Mouse (Mus musculus): ENCODE results near the gene Ppie. TPM values are rescaled to one million over a fixed set of nuclear protein-coding genes. Genes with fewer than 3 reads are reported as not detected.
"Not testable (repeated sequence)": the region's sequence is repeated elsewhere in the genome, so short reads cannot be mapped to it uniquely, and the experiment has no call there.

Gene Ppie
- polyA plus RNA-seq, 1 experiment from 2014 or later = 51.3 TPM

- Histone ChIP-seq H3K27ac (replicated peaks) (no peak overlapping the region), H3K9ac (no peak overlapping the region), H3K4me1 (no peaks in the 10 kb centered on the region), H3K4me2 (no peak overlapping the region), H3K27me3 (replicated peaks) (peaks cover 28% of the 10 kb centered on the region), H3K4me3 (no peak overlapping the region), H3K9me3 (no peaks in the 10 kb centered on the region), H3K36me3 (no peaks in the 10 kb centered on the region)
- ATAC-seq (ENCODE audit: extremely low read depth, insufficient number of reproducible peaks, low FRiP score, low TSS enrichment) = no peak
- 41% methylated on average over 2 of the region's 2 CpGs for WGBS
Observed at GRCm38 (mm10) chr4:123155427-123155826, 15.7 kb upstream of the Ppie start.

DNA sequence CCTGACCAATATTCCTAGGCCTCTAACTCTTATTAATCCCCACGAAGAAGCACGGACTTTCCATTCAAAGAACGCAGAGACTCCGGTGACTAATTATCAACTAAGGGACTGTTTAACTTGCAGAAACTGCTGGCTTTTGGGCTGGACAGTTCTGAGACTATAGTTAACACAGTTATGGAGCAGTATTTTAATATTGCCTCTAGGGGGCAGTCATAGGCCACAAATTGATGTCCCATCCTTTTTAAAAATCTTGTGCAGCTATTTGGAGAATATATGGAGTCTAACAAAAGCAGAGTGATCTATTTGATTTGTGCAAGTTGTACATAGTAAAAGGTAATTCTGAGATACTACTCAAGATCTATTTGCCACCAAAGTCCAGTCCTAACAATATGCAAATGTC is 15.3 kb upstream of the Ppie start:
- Histone ChIP-seq H3K4me2 (no peak overlapping the region), H3K4me1 (no peaks in the 10 kb centered on the region), H3K27me3 (replicated peaks) (peaks cover 24% of the 10 kb centered on the region), H3K27ac (replicated peaks) (no peak overlapping the region), H3K4me3 (no peak overlapping the region), H3K9me3 (no peaks in the 10 kb centered on the region), H3K9ac (no peak overlapping the region), H3K36me3 (no peaks in the 10 kb centered on the region)
- WGBS = 16% methylated on average over 4 of the region's 4 CpGs
- ATAC-seq (ENCODE audit: extremely low read depth, insufficient number of reproducible peaks, low FRiP score, low TSS enrichment) = no peak

DNA sequence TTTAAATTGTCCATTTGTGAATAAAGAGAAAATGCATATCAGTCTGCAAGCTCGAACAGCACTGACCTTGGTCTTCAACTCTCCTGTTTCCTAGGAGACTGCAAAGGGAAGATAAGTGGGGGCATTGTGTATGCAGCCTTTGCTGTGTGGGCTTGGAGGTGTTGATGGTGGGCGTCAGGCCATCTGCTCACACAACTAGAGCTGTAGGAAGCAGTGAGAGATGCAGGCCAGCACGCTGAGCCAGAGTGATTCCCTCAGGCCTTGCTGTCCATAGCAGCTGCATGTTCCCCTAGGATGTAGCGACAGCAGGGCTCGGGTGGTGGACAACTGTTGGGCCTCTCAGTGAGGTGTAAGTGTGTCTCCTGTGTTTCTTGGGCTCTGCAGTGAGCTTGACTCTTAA is 13.2 kb upstream of the Ppie start:
- no peaks in the 10 kb centered on the region for H3K9me3 ChIP-seq
- no peaks in the 10 kb centered on the region for H3K4me1 ChIP-seq
- H3K4me3 ChIP-seq = no peak overlapping the region
- H3K27ac ChIP-seq (replicated peaks) = no peak overlapping the region
- H3K27me3 ChIP-seq (replicated peaks) = peaks cover 22% of the 10 kb centered on the region
- H3K9ac ChIP-seq = no peak overlapping the region
- WGBS = 28% methylated on average over 5 of the region's 5 CpGs
- no peaks in the 10 kb centered on the region for H3K36me3 ChIP-seq
- no peak for ATAC-seq (ENCODE audit: extremely low read depth, insufficient number of reproducible peaks, low FRiP score, low TSS enrichment)
- H3K4me2 ChIP-seq = no peak overlapping the region

DNA sequence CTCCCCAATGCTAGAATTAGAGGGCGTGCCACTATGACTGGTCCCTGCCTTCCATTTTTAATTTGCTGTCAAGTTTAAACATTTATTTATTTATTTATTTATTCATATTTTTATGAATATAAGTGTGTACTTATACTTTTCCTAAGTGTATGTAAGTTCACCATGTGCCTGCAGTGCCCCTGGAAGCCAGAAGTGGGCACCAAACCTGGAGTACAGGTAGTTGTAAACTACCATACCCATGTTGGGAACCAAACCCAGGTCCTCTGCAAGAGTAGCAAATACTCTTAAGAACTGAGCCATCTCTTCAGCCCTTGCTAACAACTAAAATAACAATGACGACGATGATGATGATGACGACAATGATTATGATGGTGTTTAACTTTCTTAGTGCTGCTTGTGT is 12.3 kb upstream of the Ppie start:
- Histone ChIP-seq H3K9me3 (no peaks in the 10 kb centered on the region), H3K36me3 (no peaks in the 10 kb centered on the region), H3K27me3 (replicated peaks) (peaks cover 27% of the 10 kb centered on the region), H3K27ac (replicated peaks) (no peak overlapping the region), H3K9ac (no peak overlapping the region), H3K4me3 (no peak overlapping the region), H3K4me1 (0 out of 2 replicates have a peak, but pooled peaks cover 4% of the 10 kb centered on the region), H3K4me2 (no peak overlapping the region)
- no peak for ATAC-seq (ENCODE audit: extremely low read depth, insufficient number of reproducible peaks, low FRiP score, low TSS enrichment)
- 73% methylated on average over 4 of the region's 4 CpGs for WGBS

- Histone ChIP-seq H3K9me3 (no peaks in the 10 kb centered on the region), H3K4me2 (no peak overlapping the region), H3K4me3 (no peak overlapping the region), H3K9ac (no peak overlapping the region), H3K36me3 (no peaks in the 10 kb centered on the region), H3K27ac (replicated peaks) (no peak overlapping the region), H3K4me1 (0 out of 2 replicates have a peak, but pooled peaks cover 4% of the 10 kb centered on the region), H3K27me3 (replicated peaks) (peaks cover 24% of the 10 kb centered on the region)
- 74% methylated on average over 5 of the region's 5 CpGs for WGBS
- no peak for ATAC-seq (ENCODE audit: extremely low read depth, insufficient number of reproducible peaks, low FRiP score, low TSS enrichment)
Observed at GRCm38 (mm10) chr4:123147446-123148150, 7.8 kb upstream of the Ppie start.

DNA sequence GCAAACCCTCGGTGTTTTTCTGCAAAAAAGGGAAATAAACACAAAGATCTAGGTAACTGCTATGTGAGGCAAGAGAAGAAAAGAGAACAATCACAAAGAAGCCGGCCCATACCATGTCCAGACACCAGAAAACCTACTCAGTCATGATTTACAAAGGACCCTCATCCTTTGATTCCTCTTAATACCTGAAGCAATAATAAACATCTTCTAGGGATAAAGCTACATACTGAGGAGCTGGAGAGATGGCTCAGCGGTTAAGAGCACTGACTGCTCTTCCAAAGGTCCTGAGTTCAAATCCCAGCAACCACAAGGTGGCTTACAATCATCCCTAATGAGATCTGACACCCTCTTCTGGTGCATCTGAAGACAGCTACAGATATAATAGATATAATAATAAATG is 2.2 kb downstream of the Ppie start:
- H3K9me3 ChIP-seq = no peaks in the 10 kb centered on the region
- H3K4me1 ChIP-seq = peaks cover 24% of the 10 kb centered on the region
- WGBS = 85% methylated on average over 3 of the region's 3 CpGs
- H3K27ac ChIP-seq (replicated peaks) = no peak overlapping the region
- no peak overlapping the region for H3K4me2 ChIP-seq
- no peak overlapping the region for H3K4me3 ChIP-seq
- H3K9ac ChIP-seq = no peak overlapping the region
- peaks cover 48% of the 10 kb centered on the region for H3K36me3 ChIP-seq
- ATAC-seq (ENCODE audit: extremely low read depth, insufficient number of reproducible peaks, low FRiP score, low TSS enrichment) = no peak
- peaks cover 6% of the 10 kb centered on the region; the same call in 1 of the 2 replicates for H3K27me3 ChIP-seq (replicated peaks)

GRCm38 (mm10) chr4:123127051-123127450 is 12.7 kb downstream of the Ppie start:
- 82% methylated on average over 4 of the region's 4 CpGs for WGBS
- Histone ChIP-seq H3K4me2 (no peak overlapping the region), H3K27ac (replicated peaks) (no peak overlapping the region), H3K36me3 (peaks cover 74% of the 10 kb centered on the region), H3K9ac (no peak overlapping the region), H3K27me3 (replicated peaks) (no peaks in the 10 kb centered on the region), H3K4me3 (no peak overlapping the region), H3K9me3 (no peaks in the 10 kb centered on the region), H3K4me1 (no peaks in the 10 kb centered on the region)
- ATAC-seq (ENCODE audit: extremely low read depth, insufficient number of reproducible peaks, low FRiP score, low TSS enrichment) = no peak

DNA sequence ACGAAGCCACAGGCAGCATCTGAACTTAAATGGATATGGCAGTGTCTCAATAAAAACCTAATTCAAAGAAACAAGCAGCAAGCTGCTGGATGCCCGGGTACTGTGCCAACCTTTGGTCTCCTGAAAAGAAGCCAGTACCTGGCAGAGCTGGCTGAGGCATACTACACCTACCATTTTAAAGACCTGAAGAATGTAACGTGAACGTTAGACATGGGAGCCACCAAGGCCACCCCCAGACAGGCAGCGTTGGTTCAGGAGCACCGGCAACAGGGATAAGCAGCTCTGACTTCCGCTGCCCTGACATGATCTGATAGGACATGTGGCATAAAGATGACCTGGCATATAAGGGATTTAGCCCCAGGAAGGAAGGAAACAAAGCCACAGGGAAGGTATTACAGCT is 13.1 kb downstream of the Ppie start:
- H3K4me2 ChIP-seq = no peak overlapping the region
- no peaks in the 10 kb centered on the region for H3K4me1 ChIP-seq
- H3K27me3 ChIP-seq (replicated peaks) = no peaks in the 10 kb centered on the region
- ATAC-seq (ENCODE audit: extremely low read depth, insufficient number of reproducible peaks, low FRiP score, low TSS enrichment) = no peak
- no peak overlapping the region for H3K4me3 ChIP-seq
- H3K27ac ChIP-seq (replicated peaks) = no peak overlapping the region
- H3K9me3 ChIP-seq = no peaks in the 10 kb centered on the region
- H3K36me3 ChIP-seq = peaks cover 70% of the 10 kb centered on the region
- 92% methylated on average over 7 of the region's 7 CpGs for WGBS
- H3K9ac ChIP-seq = no peak overlapping the region

- no peak overlapping the region for H3K9ac ChIP-seq
- peaks cover 16% of the 10 kb centered on the region for H3K27me3 ChIP-seq (replicated peaks)
- no peaks in the 10 kb centered on the region for H3K9me3 ChIP-seq
- H3K4me3 ChIP-seq = no peak overlapping the region
- no peaks in the 10 kb centered on the region for H3K4me1 ChIP-seq
- ATAC-seq (ENCODE audit: extremely low read depth, insufficient number of reproducible peaks, low FRiP score, low TSS enrichment) = no peak
- no peak overlapping the region for H3K4me2 ChIP-seq
- H3K36me3 ChIP-seq = peaks cover 18% of the 10 kb centered on the region
- H3K27ac ChIP-seq (replicated peaks) = no peak overlapping the region
- 75% methylated on average over 2 of the region's 2 CpGs for WGBS
Observed at GRCm38 (mm10) chr4:123121286-123121685, 18.5 kb downstream of the Ppie start.

GRCm38 (mm10) chr4:123116640-123117039 is 23.1 kb downstream of the Ppie start:
- WGBS = 14% methylated on average over 39 of the region's 42 CpGs
- ATAC-seq (ENCODE audit: extremely low read depth, insufficient number of reproducible peaks, low FRiP score, low TSS enrichment) = not testable (repeated sequence)
- H3K4me3 ChIP-seq = peak overlapping the region; percentile 48

GRCm38 (mm10) chr4:123116011-123116410 is 23.7 kb downstream of the Ppie start, which contains the start of gene Oxct2b:
Gene Oxct2b, plus strand, starts transcription at chr4:123116266.
- H3K9ac ChIP-seq = no peak within 1 kb of the TSS
- 3% methylated on average over 22 of the region's 22 CpGs for WGBS
- no peaks in the 10 kb centered on the region for H3K9me3 ChIP-seq
- no peaks in the 10 kb centered on the region for H3K36me3 ChIP-seq
- H3K4me3 ChIP-seq = peak within 1 kb of the TSS; percentile 48
- H3K27me3 ChIP-seq (replicated peaks) = peaks cover 46% of the 10 kb centered on the region
- peak within 1 kb of the TSS; percentile 71 for H3K4me2 ChIP-seq
- ATAC-seq (ENCODE audit: extremely low read depth, insufficient number of reproducible peaks, low FRiP score, low TSS enrichment) = no peak
- H3K27ac ChIP-seq (replicated peaks) = no peak within 1 kb of the TSS
- peaks cover 6% of the 10 kb centered on the region; the same call in 1 of the 2 replicates for H3K4me1 ChIP-seq

More at GRCm38 (mm10) chr4:123116640-123117039, 23.1 kb downstream of the Ppie start:
- H3K36me3 ChIP-seq; H3K27ac ChIP-seq (replicated peaks); H3K9me3 ChIP-seq; H3K4me1 ChIP-seq; H3K9ac ChIP-seq: not testable (repeated sequence)
- Histone ChIP-seq H3K4me2 (peak overlapping the region; percentile 71), H3K27me3 (replicated peaks) (peaks cover 44% of the 10 kb centered on the region)

DNA sequence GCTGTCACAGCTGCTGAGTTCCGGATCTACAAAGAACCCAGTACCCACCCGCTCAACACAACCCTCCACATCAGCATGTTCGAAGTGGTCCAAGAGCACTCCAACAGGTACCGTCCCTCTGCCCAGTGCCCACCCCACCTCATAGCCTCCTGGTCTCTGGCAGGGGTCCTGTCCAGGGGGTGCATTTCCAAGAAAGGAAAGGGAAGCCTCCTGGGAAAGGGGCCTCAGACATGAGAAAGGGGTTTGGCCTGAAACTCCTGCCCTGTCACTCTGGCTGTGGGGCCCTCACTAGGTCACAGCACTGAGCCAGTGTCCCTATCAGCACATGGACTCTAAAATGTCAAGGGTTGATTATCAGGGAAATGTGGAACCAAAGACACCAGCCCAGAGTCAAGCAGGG is 25.1 kb downstream of the Ppie start:
- not testable (repeated sequence) for ATAC-seq (ENCODE audit: extremely low read depth, insufficient number of reproducible peaks, low FRiP score, low TSS enrichment); H3K27ac ChIP-seq (replicated peaks); H3K4me3 ChIP-seq; H3K36me3 ChIP-seq; H3K4me1 ChIP-seq; H3K9me3 ChIP-seq; H3K9ac ChIP-seq; H3K4me2 ChIP-seq
- peaks cover 50% of the 10 kb centered on the region for H3K27me3 ChIP-seq (replicated peaks)
- 87% methylated on average over 4 of the region's 4 CpGs for WGBS

Data from heart, embryonic 13.5 days (tissue).